Mouse (Mus musculus): ENCODE measurements around the gene Rps6kb2. TPM values are rescaled to one million over a fixed set of nuclear protein-coding genes. Genes with fewer than 3 reads are reported as not detected.

The Rps6kb2 gene
- polyA plus RNA-seq, 1 experiment from 2014 or later = 63.3 TPM

Other genes with a start within 250 kb of the Rps6kb2 start
- 0.83 and 0.96 TPM in 2 replicates for gene Aldh3b1, start 233.5 kb downstream of the Rps6kb2 start, polyA plus RNA-seq (2016; fragmentation: Nextera tagmentation; extraction: Ambion mirVana)
- 8.5 and 10.4 TPM in 2 replicates for gene Unc93b1, start 228.2 kb downstream of the Rps6kb2 start, polyA plus RNA-seq (2016; fragmentation: Nextera tagmentation; extraction: Ambion mirVana)
- gene Aldh3b3, start 204.7 kb downstream of the Rps6kb2 start, polyA plus RNA-seq (2016; fragmentation: Nextera tagmentation; extraction: Ambion mirVana) = not detected in 2 replicates
- gene Aldh3b2, start 191.0 kb downstream of the Rps6kb2 start, polyA plus RNA-seq (2016; fragmentation: Nextera tagmentation; extraction: Ambion mirVana) = 0.62 and 1.0 TPM in 2 replicates
- 0.88 and 1.3 TPM in 2 replicates for gene Acy3, start 176.8 kb downstream of the Rps6kb2 start, polyA plus RNA-seq (2016; fragmentation: Nextera tagmentation; extraction: Ambion mirVana)
- gene Tbx10, start 170.6 kb downstream of the Rps6kb2 start, polyA plus RNA-seq (2016; fragmentation: Nextera tagmentation; extraction: Ambion mirVana) = not detected in 2 replicates
- gene Nudt8, start 162.8 kb downstream of the Rps6kb2 start, polyA plus RNA-seq (2016; fragmentation: Nextera tagmentation; extraction: Ambion mirVana) = 15.6 and 17.6 TPM in 2 replicates
- gene Gm49405, start 162.7 kb downstream of the Rps6kb2 start, polyA plus RNA-seq (2016; fragmentation: Nextera tagmentation; extraction: Ambion mirVana) = 3.5 and 4.5 TPM in 2 replicates
- 3.6 and 5.2 TPM in 2 replicates for gene Doc2g, start 160.0 kb downstream of the Rps6kb2 start, polyA plus RNA-seq (2016; fragmentation: Nextera tagmentation; extraction: Ambion mirVana)
- 181 and 188 TPM in 2 replicates for gene Ndufv1, start 150.5 kb downstream of the Rps6kb2 start, polyA plus RNA-seq (2016; fragmentation: Nextera tagmentation; extraction: Ambion mirVana)
- gene Gstp1, start 125.4 kb downstream of the Rps6kb2 start, polyA plus RNA-seq (2016; fragmentation: Nextera tagmentation; extraction: Ambion mirVana) = 323 and 328 TPM in 2 replicates
- gene Gstp2, start 117.3 kb downstream of the Rps6kb2 start, polyA plus RNA-seq (2016; fragmentation: Nextera tagmentation; extraction: Ambion mirVana) = 1.6 and 2.4 TPM in 2 replicates
- not detected in 2 replicates for gene Gstp3, start 103.8 kb downstream of the Rps6kb2 start, polyA plus RNA-seq (2016; fragmentation: Nextera tagmentation; extraction: Ambion mirVana)
- gene Cabp2, start 81.8 kb downstream of the Rps6kb2 start, polyA plus RNA-seq (2016; fragmentation: Nextera tagmentation; extraction: Ambion mirVana) = not detected in 2 replicates
- 66.7 and 68.0 TPM in 2 replicates for gene Cdk2ap2, start 66.2 kb downstream of the Rps6kb2 start, polyA plus RNA-seq (2016; fragmentation: Nextera tagmentation; extraction: Ambion mirVana)
- gene Pitpnm1, start 63.4 kb downstream of the Rps6kb2 start, polyA plus RNA-seq (2016; fragmentation: Nextera tagmentation; extraction: Ambion mirVana) = 27.2 and 29.0 TPM in 2 replicates
- 59.5 and 63.6 TPM in 2 replicates for gene Aip, start 37.5 kb downstream of the Rps6kb2 start, polyA plus RNA-seq (2016; fragmentation: Nextera tagmentation; extraction: Ambion mirVana)
- gene Gpr152, start 23.6 kb downstream of the Rps6kb2 start, polyA plus RNA-seq (2016; fragmentation: Nextera tagmentation; extraction: Ambion mirVana) = not detected in 2 replicates
- 0.12 and 0.14 TPM in 2 replicates for gene Cabp4, start 19.3 kb downstream of the Rps6kb2 start, polyA plus RNA-seq (2016; fragmentation: Nextera tagmentation; extraction: Ambion mirVana)
- 121 and 133 TPM in 2 replicates for gene Coro1b, start 14.7 kb downstream of the Rps6kb2 start, polyA plus RNA-seq (2016; fragmentation: Nextera tagmentation; extraction: Ambion mirVana)
- gene Ptprcap, start 9.8 kb downstream of the Rps6kb2 start, polyA plus RNA-seq (2016; fragmentation: Nextera tagmentation; extraction: Ambion mirVana) = 0.42 and 0.71 TPM in 2 replicates
- gene Carns1, start 12.1 kb upstream of the Rps6kb2 start, polyA plus RNA-seq (2016; fragmentation: Nextera tagmentation; extraction: Ambion mirVana) = 3.8 and 4.2 TPM in 2 replicates
- gene Tbc1d10c, start 27.9 kb upstream of the Rps6kb2 start, polyA plus RNA-seq (2016; fragmentation: Nextera tagmentation; extraction: Ambion mirVana) = 0.73 and 0.86 TPM in 2 replicates
- gene Ppp1ca, start 28.7 kb upstream of the Rps6kb2 start, polyA plus RNA-seq (2016; fragmentation: Nextera tagmentation; extraction: Ambion mirVana) = 709 and 733 TPM in 2 replicates
- 35.0 and 41.5 TPM in 2 replicates for gene Rad9a, start 38.3 kb upstream of the Rps6kb2 start, polyA plus RNA-seq (2016; fragmentation: Nextera tagmentation; extraction: Ambion mirVana)
- gene Clcf1, start 50.9 kb upstream of the Rps6kb2 start, polyA plus RNA-seq (2016; fragmentation: Nextera tagmentation; extraction: Ambion mirVana) = 0.48 and 0.94 TPM in 2 replicates
- gene AC109138.7, start 51.0 kb upstream of the Rps6kb2 start, polyA plus RNA-seq (2016; fragmentation: Nextera tagmentation; extraction: Ambion mirVana) = not detected in 2 replicates
- gene Pold4, start 68.5 kb upstream of the Rps6kb2 start, polyA plus RNA-seq (2016; fragmentation: Nextera tagmentation; extraction: Ambion mirVana) = 15.2 and 16.1 TPM in 2 replicates
- gene Ssh3, start 105.8 kb upstream of the Rps6kb2 start, polyA plus RNA-seq (2016; fragmentation: Nextera tagmentation; extraction: Ambion mirVana) = 6.0 and 7.5 TPM in 2 replicates
- 17.6 and 18.9 TPM in 2 replicates for gene Ankrd13d, start 119.8 kb upstream of the Rps6kb2 start, polyA plus RNA-seq (2016; fragmentation: Nextera tagmentation; extraction: Ambion mirVana)
- gene Grk2, start 142.9 kb upstream of the Rps6kb2 start, polyA plus RNA-seq (2016; fragmentation: Nextera tagmentation; extraction: Ambion mirVana) = 18.4 and 19.3 TPM in 2 replicates
- gene Kdm2a, start 234.9 kb upstream of the Rps6kb2 start, polyA plus RNA-seq (2016; fragmentation: Nextera tagmentation; extraction: Ambion mirVana) = 58.0 and 63.2 TPM in 2 replicates

All from midbrain, embryonic 12.5 days (tissue).